Comparison of ENCODE assay signal across 9 mouse cellular contexts in the genomic region with DNA sequence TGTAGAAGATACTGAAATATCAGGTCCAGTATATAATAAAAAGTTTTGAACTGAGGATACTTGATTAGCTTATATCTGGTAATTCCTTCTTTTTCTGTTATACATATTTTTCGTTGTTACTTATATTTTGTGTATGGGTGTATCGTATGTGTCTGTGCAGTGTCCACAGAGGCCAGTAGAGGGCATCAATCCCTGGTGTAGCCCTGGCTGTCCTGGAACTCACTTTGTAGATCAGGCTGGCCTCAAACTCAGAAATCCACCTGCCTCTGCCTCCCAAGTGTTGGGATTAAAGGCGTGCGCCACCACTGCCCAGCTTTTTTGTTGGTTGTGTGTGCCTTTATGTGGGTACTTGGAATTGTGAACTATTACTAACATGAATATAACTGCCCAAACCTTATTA. TPM values are rescaled to one million over a fixed set of nuclear protein-coding genes. Genes with fewer than 3 reads are reported as not detected.
DNase-seq lines count a peak whose midpoint lies in the region; ATAC-seq and TF ChIP-seq lines count a peak whose summit lies in the region.
"Had no signal": no experiment of that assay in that cellular context is flagged by ENCODE, and none has a peak within 500 bp of the region (broad histone marks: within the 10 kb centered on the region; RNA-seq: fewer than 3 reads in every experiment).

No protein-coding gene starts in this region.

- no peak overlapping the region for H3K4me2 ChIP-seq in limb, embryonic 11.5 days (ENCODE audit: low read depth, severe bottlenecking)
- H3K4me2 ChIP-seq: hindbrain, embryonic 15.5 days had no signal

- no peak overlapping the region for H3K9ac ChIP-seq in limb, embryonic 11.5 days (ENCODE audit: low read length)
- H3K9ac ChIP-seq in liver, adult 2 months (ENCODE audit: low read depth, low read length): no peak overlapping the region
- H3K9ac ChIP-seq: hindbrain, embryonic 15.5 days had no signal

- H3K4me1 ChIP-seq in cerebellum, adult 2 months (ENCODE audit: control insufficient read depth, insufficient read depth, low read length): no peaks in the 10 kb centered on the region
- no peaks in the 10 kb centered on the region for H3K4me1 ChIP-seq in limb, embryonic 11.5 days (ENCODE audit: control insufficient read depth, insufficient read depth, low read length)
- no peaks in the 10 kb centered on the region for H3K4me1 ChIP-seq in limb, embryonic 10.5 days
- H3K4me1 ChIP-seq in liver, adult 2 months (ENCODE audit: control insufficient read depth, insufficient read depth, low read length): peaks cover 7% of the 10 kb centered on the region; the same call in 1 of the 2 replicates

- WGBS in cerebellum, adult 2 months: 83% methylated on average over 4 of the region's 4 CpGs
- 92% methylated on average over 4 of the region's 4 CpGs for WGBS in limb, embryonic 11.5 days
- 95% methylated on average over 4 of the region's 4 CpGs for WGBS in limb, embryonic 10.5 days
- 81% methylated on average over 4 of the region's 4 CpGs for WGBS in liver, adult 2 months

- no peak for ATAC-seq in limb, embryonic 11.5 days (ENCODE audit: insufficient number of reproducible peaks, low FRiP score, low TSS enrichment, low read depth)

- H3K9me3 ChIP-seq in limb, embryonic 11.5 days (ENCODE audit: control insufficient read depth, low read length): no peaks in the 10 kb centered on the region
- H3K9me3 ChIP-seq in limb, embryonic 10.5 days (replicated peaks): no peaks in the 10 kb centered on the region
- H3K9me3 ChIP-seq: hindbrain, embryonic 15.5 days had no signal

- peaks cover 9% of the 10 kb centered on the region for H3K36me3 ChIP-seq in limb, embryonic 11.5 days (ENCODE audit: control insufficient read depth, insufficient read depth, low read length)
- H3K36me3 ChIP-seq in limb, embryonic 10.5 days: peaks cover 96% of the 10 kb centered on the region
- H3K36me3 ChIP-seq in liver, adult 2 months (ENCODE audit: control insufficient read depth, insufficient read depth, low read length): peaks cover 49% of the 10 kb centered on the region
- H3K36me3 ChIP-seq in splenic B cell, adult 2 months (ENCODE audit: control insufficient read depth, insufficient read depth, low read length, poor library complexity, severe bottlenecking): peaks cover 8% of the 10 kb centered on the region

- DNase-seq in cerebellum, adult 2 months: no peak
- DNase-seq in cerebellum, adult 8-10 months: no peak
- peak; percentile 34 for DNase-seq in limb, embryonic 11.5 days (ENCODE audit: low spot score)
- no peak for DNase-seq in limb, embryonic 10.5 days (ENCODE audit: low spot score)
- DNase-seq in liver, adult 2 months (ENCODE audit: extremely low read depth, low read depth, low spot score): no peak
- peak; percentile 76 for DNase-seq in splenic B cell, adult 2 months (ENCODE audit: low read depth, low spot score)
- DNase-seq in cerebellum, adult 9-11 months: no peak
- no peak for DNase-seq in layer of hippocampus, postnatal 25 days (ENCODE audit: extremely low spot score in 1 of 2, low spot score in 1 of 2)

- H3K4me3 ChIP-seq in cerebellum, adult 2 months (replicated peaks; ENCODE audit: insufficient read depth, low read depth, low read length): no peak overlapping the region
- no peak overlapping the region for H3K4me3 ChIP-seq in limb, embryonic 11.5 days (ENCODE audit: low read depth, low read length)
- H3K4me3 ChIP-seq in limb, embryonic 10.5 days: no peak overlapping the region
- no peak overlapping the region for H3K4me3 ChIP-seq in liver, adult 2 months (ENCODE audit: insufficient read depth, low read depth, low read length)
- H3K4me3 ChIP-seq: hindbrain, embryonic 15.5 days had no signal

- peaks cover 7% of the 10 kb centered on the region; the same call in 1 of the 2 replicates for H3K79me2 ChIP-seq in liver, adult 2 months (ENCODE audit: control insufficient read depth, insufficient read depth, low read length)

- no peak for TF ChIP-seq POLR2A in cerebellum, adult 2 months (IDR thresholded peaks at IDR 0.05; ENCODE audit: borderline replicate concordance, insufficient read depth, low read length)
- TF ChIP-seq POLR2A in liver, adult 2 months (IDR thresholded peaks at IDR 0.05; ENCODE audit: extremely low read depth, insufficient read depth, low read length): no peak

- peak; percentile 46 for TF ChIP-seq CTCF in cerebellum, adult 2 months (IDR thresholded peaks at IDR 0.05; ENCODE audit: borderline replicate concordance, insufficient read depth, low read depth, low read length)
- peak; percentile 55 for TF ChIP-seq CTCF in liver, adult 2 months (IDR thresholded peaks at IDR 0.05; ENCODE audit: low read depth, low read length)

- H3K27ac ChIP-seq in cerebellum, adult 2 months (ENCODE audit: insufficient read depth, low read length): no peak overlapping the region
- H3K27ac ChIP-seq in limb, embryonic 11.5 days (replicated peaks; ENCODE audit: low read depth, low read length): no peak overlapping the region
- H3K27ac ChIP-seq in limb, embryonic 10.5 days: no peak overlapping the region
- no peak overlapping the region for H3K27ac ChIP-seq in liver, adult 2 months (replicated peaks; ENCODE audit: insufficient read depth, low read depth, low read length)
- H3K27ac ChIP-seq: hindbrain, embryonic 15.5 days had no signal

- H3K27me3 ChIP-seq in cerebellum, adult 2 months (ENCODE audit: control insufficient read depth, insufficient read depth, low read length): no peaks in the 10 kb centered on the region
- H3K27me3 ChIP-seq in limb, embryonic 11.5 days (ENCODE audit: control insufficient read depth, insufficient read depth, low read length): no peaks in the 10 kb centered on the region
- H3K27me3 ChIP-seq in limb, embryonic 10.5 days (ENCODE audit: low read depth, poor library complexity, severe bottlenecking): no peaks in the 10 kb centered on the region
- no peaks in the 10 kb centered on the region for H3K27me3 ChIP-seq in liver, adult 2 months (ENCODE audit: control insufficient read depth, insufficient read depth, low read length)
- no peaks in the 10 kb centered on the region for H3K27me3 ChIP-seq in splenic B cell, adult 2 months (ENCODE audit: control insufficient read depth, insufficient read depth, low read length, poor library complexity, severe bottlenecking)
- H3K27me3 ChIP-seq: hindbrain, embryonic 15.5 days had no signal

RNA-seq across cellular contexts. Expression of a gene that starts 12.8 kb away (rescaled TPM):
- 144 and 151 TPM in 2 replicates for polyA plus RNA-seq in cerebellum, adult 2 months (2012; rRNA removed)
- 602 and 629 TPM in 2 replicates for polyA plus RNA-seq in limb, embryonic 11.5 days (2014; fragmentation: Nextera tagmentation; extraction: Ambion mirVana)
- polyA plus RNA-seq in limb, embryonic 10.5 days (2016; fragmentation: Nextera tagmentation; extraction: Ambion mirVana): 513 and 547 TPM in 2 replicates
- total RNA-seq in liver, adult 2 months (2014; rRNA removed): 170 and 201 TPM in 2 replicates
- polyA plus RNA-seq in liver, adult 2 months (2012; rRNA removed): 90.7 and 97.3 TPM in 2 replicates
- 100 to 1,000 TPM; 340 to 369 TPM for total RNA-seq in layer of hippocampus, postnatal 25 days (2021)

RNA-seq across cellular contexts. Expression of a gene that starts 23.6 kb away (rescaled TPM):
- polyA plus RNA-seq in cerebellum, adult 2 months (2012; rRNA removed): 41.4 and 46.1 TPM in 2 replicates
- polyA plus RNA-seq in limb, embryonic 11.5 days (2014; fragmentation: Nextera tagmentation; extraction: Ambion mirVana): 29.4 and 31.1 TPM in 2 replicates
- 34.7 and 43.3 TPM in 2 replicates for polyA plus RNA-seq in limb, embryonic 10.5 days (2016; fragmentation: Nextera tagmentation; extraction: Ambion mirVana)
- 8.8 and 8.9 TPM in 2 replicates for total RNA-seq in liver, adult 2 months (2014; rRNA removed)
- 16.3 and 28.7 TPM in 2 replicates for polyA plus RNA-seq in liver, adult 2 months (2012; rRNA removed)
- total RNA-seq in layer of hippocampus, postnatal 25 days (2021): 10 to 100 TPM; 29.0 to 34.7 TPM

Comparison
In these comparisons a context has a peak if more than half of its experiments do, and no peak if none do; other contexts are left out.
1. DNase-seq: peak in limb, embryonic 11.5 days (single experiment) and splenic B cell, adult 2 months (single experiment); none in cerebellum, adult 2 months (0 of 2), cerebellum, adult 8-10 months (single experiment), limb, embryonic 10.5 days (single experiment), liver, adult 2 months (single experiment), cerebellum, adult 9-11 months (single experiment) and layer of hippocampus, postnatal 25 days (0 of 2).